Mouse (Mus musculus): Measurements from ENCODE around the gene Fastk. TPM values are rescaled to one million over a fixed set of nuclear protein-coding genes. Genes with fewer than 3 reads are reported as not detected.
A peak's percentile ranks its signal among the peaks of the same experiment; 100 is the strongest.

Gene Fastk
- polyA plus RNA-seq, 1 experiment from 2014 or later = 93.7 TPM

GRCm38 (mm10) chr5:24446630-24447029 is 1.5 kb upstream of the Fastk start:
- Histone ChIP-seq H3K4me1 (ENCODE audit: control insufficient read depth, insufficient read depth, low read length) (peaks cover 20% of the 10 kb centered on the region), H3K4me2 (ENCODE audit: low read depth) (0 out of 2 replicates have a peak overlapping the region, but pooled peaks have one; percentile 87), H3K27me3 (ENCODE audit: control insufficient read depth, insufficient read depth, low read length) (no peaks in the 10 kb centered on the region), H3K4me3 (ENCODE audit: low read depth, low read length) (no peak overlapping the region), H3K27ac (ENCODE audit: low read depth, low read length) (no peak overlapping the region), H3K36me3 (ENCODE audit: control insufficient read depth, insufficient read depth, low read length) (peaks cover 7% of the 10 kb centered on the region; the same call in 1 of the 2 replicates), H3K9me3 (ENCODE audit: control insufficient read depth, low read length) (no peaks in the 10 kb centered on the region), H3K9ac (ENCODE audit: low read length) (no peak overlapping the region)
- 92% methylated on average over 7 of the region's 7 CpGs for WGBS
- ATAC-seq (ENCODE audit: insufficient read depth, low FRiP score, low TSS enrichment) = no peak
- no peak for DNase-seq (ENCODE audit: low spot score)

GRCm38 (mm10) chr5:24445428-24446080 is 467 bp upstream of the Fastk start:
- H3K4me3 ChIP-seq (ENCODE audit: low read depth, low read length) = peak overlapping the region; percentile 96
- DNase-seq (ENCODE audit: low spot score) (no peak), ATAC-seq (ENCODE audit: insufficient read depth, low FRiP score, low TSS enrichment) (no peak)
- H3K4me2 ChIP-seq (ENCODE audit: low read depth) = peak overlapping the region; percentile 90
- no peaks in the 10 kb centered on the region for H3K9me3 ChIP-seq (ENCODE audit: control insufficient read depth, low read length)
- H3K27me3 ChIP-seq (ENCODE audit: control insufficient read depth, insufficient read depth, low read length) = no peaks in the 10 kb centered on the region
- H3K36me3 ChIP-seq (ENCODE audit: control insufficient read depth, insufficient read depth, low read length) = peaks cover 9% of the 10 kb centered on the region; the same call in 1 of the 2 replicates
- peak overlapping the region; percentile 60 for H3K27ac ChIP-seq (ENCODE audit: low read depth, low read length)
- peaks cover 17% of the 10 kb centered on the region for H3K4me1 ChIP-seq (ENCODE audit: control insufficient read depth, insufficient read depth, low read length)
- 56% methylated on average over 20 of the region's 20 CpGs for WGBS
- H3K9ac ChIP-seq (ENCODE audit: low read length) = peak overlapping the region; percentile 95

GRCm38 (mm10) chr5:24443927-24444326 is 1.2 kb downstream of the Fastk start:
- H3K4me2 ChIP-seq (ENCODE audit: low read depth) = peak overlapping the region; percentile 90
- H3K36me3 ChIP-seq (ENCODE audit: control insufficient read depth, insufficient read depth, low read length) = peaks cover 9% of the 10 kb centered on the region; the same call in 1 of the 2 replicates
- no peak overlapping the region for H3K27ac ChIP-seq (ENCODE audit: low read depth, low read length)
- no peak for DNase-seq (ENCODE audit: low spot score)
- peak overlapping the region; percentile 95; the same call in 1 of the 2 replicates for H3K9ac ChIP-seq (ENCODE audit: low read length)
- H3K4me1 ChIP-seq (ENCODE audit: control insufficient read depth, insufficient read depth, low read length) = peaks cover 17% of the 10 kb centered on the region
- no peaks in the 10 kb centered on the region for H3K9me3 ChIP-seq (ENCODE audit: control insufficient read depth, low read length)
- no peak for ATAC-seq (ENCODE audit: insufficient read depth, low FRiP score, low TSS enrichment)
- H3K4me3 ChIP-seq (ENCODE audit: low read depth, low read length) = peak overlapping the region; percentile 96; the same call in 1 of the 2 replicates
- no peaks in the 10 kb centered on the region for H3K27me3 ChIP-seq (ENCODE audit: control insufficient read depth, insufficient read depth, low read length)
- WGBS = 89% methylated on average over 12 of the region's 12 CpGs

GRCm38 (mm10) chr5:24443204-24443603 is 1.9 kb downstream of the Fastk start:
- WGBS = 93% methylated on average over 7 of the region's 7 CpGs
- no peaks in the 10 kb centered on the region for H3K27me3 ChIP-seq (ENCODE audit: control insufficient read depth, insufficient read depth, low read length)
- peaks cover 11% of the 10 kb centered on the region for H3K36me3 ChIP-seq (ENCODE audit: control insufficient read depth, insufficient read depth, low read length)
- no peak for ATAC-seq (ENCODE audit: insufficient read depth, low FRiP score, low TSS enrichment)
- H3K27ac ChIP-seq (ENCODE audit: low read depth, low read length) = no peak overlapping the region
- H3K9me3 ChIP-seq (ENCODE audit: control insufficient read depth, low read length) = no peaks in the 10 kb centered on the region
- DNase-seq (ENCODE audit: low spot score) = no peak
- peaks cover 17% of the 10 kb centered on the region for H3K4me1 ChIP-seq (ENCODE audit: control insufficient read depth, insufficient read depth, low read length)
- H3K4me3 ChIP-seq (ENCODE audit: low read depth, low read length) = no peak overlapping the region
- no peak overlapping the region for H3K4me2 ChIP-seq (ENCODE audit: low read depth)
- no peak overlapping the region for H3K9ac ChIP-seq (ENCODE audit: low read length)

GRCm38 (mm10) chr5:24442029-24442428 is 3.1 kb downstream of the Fastk start:
- no peak for DNase-seq (ENCODE audit: low spot score)
- no peak for ATAC-seq (ENCODE audit: insufficient read depth, low FRiP score, low TSS enrichment)
- Histone ChIP-seq H3K4me2 (ENCODE audit: low read depth) (no peak overlapping the region), H3K9me3 (ENCODE audit: control insufficient read depth, low read length) (no peaks in the 10 kb centered on the region), H3K4me1 (ENCODE audit: control insufficient read depth, insufficient read depth, low read length) (peaks cover 13% of the 10 kb centered on the region), H3K27me3 (ENCODE audit: control insufficient read depth, insufficient read depth, low read length) (no peaks in the 10 kb centered on the region), H3K9ac (ENCODE audit: low read length) (no peak overlapping the region), H3K27ac (ENCODE audit: low read depth, low read length) (no peak overlapping the region), H3K4me3 (ENCODE audit: low read depth, low read length) (no peak overlapping the region), H3K36me3 (ENCODE audit: control insufficient read depth, insufficient read depth, low read length) (peaks cover 11% of the 10 kb centered on the region)
- 88% methylated on average over 9 of the region's 9 CpGs for WGBS

- ATAC-seq (ENCODE audit: insufficient read depth, low FRiP score, low TSS enrichment) = no peak
These were observed 3.9 kb downstream of the Fastk start for GRCm38 (mm10) chr5:24441187-24441586.

GRCm38 (mm10) chr5:24433993-24434392 is 11.1 kb downstream of the Fastk start:
- WGBS = 88% methylated on average over 8 of the region's 8 CpGs
- H3K27ac ChIP-seq (ENCODE audit: low read depth, low read length) = no peak overlapping the region
- no peaks in the 10 kb centered on the region for H3K9me3 ChIP-seq (ENCODE audit: control insufficient read depth, low read length)
- no peaks in the 10 kb centered on the region for H3K4me1 ChIP-seq (ENCODE audit: control insufficient read depth, insufficient read depth, low read length)
- ATAC-seq (ENCODE audit: insufficient read depth, low FRiP score, low TSS enrichment) = no peak
- H3K36me3 ChIP-seq (ENCODE audit: control insufficient read depth, insufficient read depth, low read length) = peaks cover 11% of the 10 kb centered on the region
- H3K9ac ChIP-seq (ENCODE audit: low read length) = no peak overlapping the region
- H3K4me2 ChIP-seq (ENCODE audit: low read depth) = no peak overlapping the region
- no peak overlapping the region for H3K4me3 ChIP-seq (ENCODE audit: low read depth, low read length)
- H3K27me3 ChIP-seq (ENCODE audit: control insufficient read depth, insufficient read depth, low read length) = no peaks in the 10 kb centered on the region
- no peak for DNase-seq (ENCODE audit: low spot score)

More at GRCm38 (mm10) chr5:24441187-24441586, 3.9 kb downstream of the Fastk start:
- Histone ChIP-seq H3K9ac (ENCODE audit: low read length) (no peak overlapping the region), H3K9me3 (ENCODE audit: control insufficient read depth, low read length) (no peaks in the 10 kb centered on the region), H3K36me3 (ENCODE audit: control insufficient read depth, insufficient read depth, low read length) (peaks cover 11% of the 10 kb centered on the region), H3K4me3 (ENCODE audit: low read depth, low read length) (no peak overlapping the region), H3K4me2 (ENCODE audit: low read depth) (no peak overlapping the region), H3K27ac (ENCODE audit: low read depth, low read length) (no peak overlapping the region), H3K4me1 (ENCODE audit: control insufficient read depth, insufficient read depth, low read length) (peaks cover 13% of the 10 kb centered on the region), H3K27me3 (ENCODE audit: control insufficient read depth, insufficient read depth, low read length) (no peaks in the 10 kb centered on the region)
- DNase-seq (ENCODE audit: low spot score) = no peak
- WGBS = 89% methylated on average over 8 of the region's 8 CpGs

- H3K4me3 ChIP-seq (ENCODE audit: low read depth, low read length) = no peak overlapping the region
- peak overlapping the region; percentile 10; the same call in 1 of the 2 replicates for H3K9ac ChIP-seq (ENCODE audit: low read length)
- peaks cover 6% of the 10 kb centered on the region for H3K36me3 ChIP-seq (ENCODE audit: control insufficient read depth, insufficient read depth, low read length)
- no peaks in the 10 kb centered on the region for H3K9me3 ChIP-seq (ENCODE audit: control insufficient read depth, low read length)
- no peak overlapping the region for H3K4me2 ChIP-seq (ENCODE audit: low read depth)
- no peak for DNase-seq (ENCODE audit: low spot score)
- no peak overlapping the region for H3K27ac ChIP-seq (ENCODE audit: low read depth, low read length)
- H3K27me3 ChIP-seq (ENCODE audit: control insufficient read depth, insufficient read depth, low read length) = no peaks in the 10 kb centered on the region
- H3K4me1 ChIP-seq (ENCODE audit: control insufficient read depth, insufficient read depth, low read length) = peaks cover 28% of the 10 kb centered on the region
- ATAC-seq (ENCODE audit: insufficient read depth, low FRiP score, low TSS enrichment) = no peak
- 7% methylated on average over 9 of the region's 9 CpGs for WGBS
These were observed 16.5 kb downstream of the Fastk start for GRCm38 (mm10) chr5:24428596-24428995.

- no peak for ATAC-seq (ENCODE audit: insufficient read depth, low FRiP score, low TSS enrichment)
- DNase-seq (ENCODE audit: low spot score) = peak; percentile 44
- Histone ChIP-seq H3K4me2 (ENCODE audit: low read depth) (peak overlapping the region; percentile 19), H3K9me3 (ENCODE audit: control insufficient read depth, low read length) (no peaks in the 10 kb centered on the region), H3K4me3 (ENCODE audit: low read depth, low read length) (no peak overlapping the region), H3K9ac (ENCODE audit: low read length) (peak overlapping the region; percentile 10; the same call in 1 of the 2 replicates), H3K4me1 (ENCODE audit: control insufficient read depth, insufficient read depth, low read length) (peaks cover 28% of the 10 kb centered on the region), H3K27me3 (ENCODE audit: control insufficient read depth, insufficient read depth, low read length) (no peaks in the 10 kb centered on the region), H3K36me3 (ENCODE audit: control insufficient read depth, insufficient read depth, low read length) (peaks cover 6% of the 10 kb centered on the region), H3K27ac (ENCODE audit: low read depth, low read length) (no peak overlapping the region)
- WGBS = 2% methylated on average over 15 of the region's 15 CpGs
These were observed 17.1 kb downstream of the Fastk start for GRCm38 (mm10) chr5:24427981-24428402.
